Mouse (Mus musculus) lung, postnatal 0 days (tissue): ENCODE data around the gene Hexim2. TPM values are rescaled to one million over a fixed set of nuclear protein-coding genes. Genes with fewer than 3 reads are reported as not detected.

ENCODE experiments used
- ATAC-seq: fragments of 200-750 bp; cut with Nextera tagmentation; 2 replicates; pipeline ENCODE4 v1.8.0; 2017; ENCODE audit warnings: moderate library complexity
- DNase-seq: peaks from one replicate; pipeline ENCODE4 v3.0.0-alpha.2; 2016; ENCODE audit warnings: low spot score
- H3K27ac ChIP-seq: fragments of 300-500 bp; sonication (generic); 2 replicates; pipeline ENCODE4 v1.5.1; 2014; ENCODE audit warnings: antibody characterized with exemption, mild to moderate bottlenecking, low read length, mixed read lengths
- H3K27me3 ChIP-seq: fragments of 300-500 bp; sonication (generic); replicated peaks from 2 replicates; pipeline ENCODE4 v1.6.1; 2014; ENCODE audit warnings: low read length, mixed read lengths; ENCODE audit not compliant: insufficient read depth
- H3K36me3 ChIP-seq: fragments of 300-500 bp; sonication (generic); 2 replicates; pipeline ENCODE4 v1.6.1; 2014; ENCODE audit warnings: low read length, mixed read lengths; ENCODE audit not compliant: insufficient read depth
- H3K4me1 ChIP-seq: fragments of 300-500 bp; sonication (generic); 2 replicates; pipeline ENCODE4 v1.6.1; 2014; ENCODE audit warnings: antibody characterized with exemption, low read depth, low read length, mixed read lengths; ENCODE audit not compliant: insufficient read depth
- H3K4me2 ChIP-seq: fragments of 300-500 bp; sonication (generic); replicated peaks from 2 replicates; pipeline ENCODE4 v1.6.1; 2014; ENCODE audit warnings: low read depth, mild to moderate bottlenecking, low read length, moderate library complexity, mixed read lengths
- H3K4me3 ChIP-seq: fragments of 300-500 bp; sonication (generic); 2 replicates; pipeline ENCODE4 v1.5.1; 2014; ENCODE audit warnings: low read depth, low read length
- H3K9ac ChIP-seq: fragments of 300-500 bp; sonication (generic); replicated peaks from 2 replicates; pipeline ENCODE4 v1.6.1; 2014; ENCODE audit warnings: low read depth, mild to moderate bottlenecking
- H3K9me3 ChIP-seq: fragments of 300-500 bp; sonication (generic); 2 replicates; pipeline ENCODE4 v1.6.1; 2016; ENCODE audit warnings: low read length, mixed read lengths
- CTCF ChIP-seq: IDR thresholded peaks from 2 replicates; pipeline ENCODE4 v1.5.1; 2016; ENCODE audit warnings: antibody characterized with exemption, mild to moderate bottlenecking
- EP300 ChIP-seq: IDR thresholded peaks from 2 replicates; pipeline ENCODE4 v1.6.1; 2016; ENCODE audit warnings: antibody characterized with exemption, mild to moderate bottlenecking, control low read depth
- WGBS: fragments of 180-500 bp; shearing (Covaris S2); extraction: QIAGEN DNeasy Blood & Tissue Kit; methylation state at CpG from one replicate; pipeline ENCODE4 v1.1.7; 2014; 5-methylcytosine and 5-hydroxymethylcytosine counted together
- polyA plus RNA-seq: library from polyadenylated mRNA; unstranded; fragments of >200 nt; fragmentation: Nextera tagmentation; extraction: Ambion mirVana; gene quantifications from 2 replicates; pipeline ENCODE4 v1.2.1, GENCODE M21; 2015

Hexim2 gene
- polyA plus RNA-seq, 1 experiment from 2014 or later = 6.2 TPM

- Histone ChIP-seq H3K4me2 (peak overlapping the region; percentile 14; the same call in 1 of the 2 replicates), H3K27me3 (peaks cover 19% of the 10 kb centered on the region), H3K4me3 (no peak overlapping the region; the same call in 1 of the 2 replicates), H3K9ac (no peak overlapping the region), H3K9me3 (no peaks in the 10 kb centered on the region), H3K4me1 (0 out of 2 replicates have a peak, but pooled peaks cover 2% of the 10 kb centered on the region), H3K36me3 (no peaks in the 10 kb centered on the region), H3K27ac (no peak overlapping the region)
- ATAC-seq (no peak), DNase-seq (no peak)
- 73% methylated on average over 7 of the region's 7 CpGs for WGBS
- TF ChIP-seq EP300 (no peak), CTCF (no peak)
These were observed 41.0 kb downstream of the Hexim2 start for GRCm38 (mm10) chr11:103173041-103173770.

- Histone ChIP-seq H3K4me1 (0 out of 2 replicates have a peak, but pooled peaks cover 2% of the 10 kb centered on the region), H3K27ac (no peak overlapping the region), H3K4me3 (no peak overlapping the region; the same call in 1 of the 2 replicates), H3K27me3 (peaks cover 19% of the 10 kb centered on the region), H3K4me2 (peak overlapping the region; percentile 8; the same call in 1 of the 2 replicates), H3K36me3 (no peaks in the 10 kb centered on the region), H3K9me3 (no peaks in the 10 kb centered on the region), H3K9ac (no peak overlapping the region)
- WGBS = 89% methylated on average over 11 of the region's 11 CpGs
- DNase-seq (no peak), ATAC-seq (no peak)
- TF ChIP-seq CTCF = no peak
- no peak for TF ChIP-seq EP300
These were observed 41.6 kb downstream of the Hexim2 start for GRCm38 (mm10) chr11:103173771-103174344.

DNA sequence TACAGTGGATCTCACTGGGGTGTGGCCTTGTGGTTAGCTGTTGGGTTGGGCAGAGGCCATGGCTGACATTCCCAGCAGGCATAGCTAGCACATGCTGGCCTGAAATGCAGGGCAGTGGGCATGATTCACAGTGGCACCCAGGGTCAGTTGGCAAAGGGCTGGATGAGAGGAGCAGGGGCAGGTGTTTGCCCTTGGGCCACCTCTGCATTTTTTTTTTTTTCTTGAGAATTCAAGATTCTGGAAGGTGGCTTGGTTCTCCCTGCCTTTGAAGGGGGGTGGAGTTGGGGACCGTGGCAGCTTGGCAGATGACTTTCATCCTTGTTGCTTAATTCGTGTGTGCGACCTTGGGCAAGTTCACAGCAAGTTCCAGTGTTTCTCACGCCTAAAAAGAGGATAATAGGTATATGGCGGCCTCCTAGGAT is 42.2 kb downstream of the Hexim2 start:
- Histone ChIP-seq H3K9ac (no peak overlapping the region), H3K27ac (no peak overlapping the region)

DNA sequence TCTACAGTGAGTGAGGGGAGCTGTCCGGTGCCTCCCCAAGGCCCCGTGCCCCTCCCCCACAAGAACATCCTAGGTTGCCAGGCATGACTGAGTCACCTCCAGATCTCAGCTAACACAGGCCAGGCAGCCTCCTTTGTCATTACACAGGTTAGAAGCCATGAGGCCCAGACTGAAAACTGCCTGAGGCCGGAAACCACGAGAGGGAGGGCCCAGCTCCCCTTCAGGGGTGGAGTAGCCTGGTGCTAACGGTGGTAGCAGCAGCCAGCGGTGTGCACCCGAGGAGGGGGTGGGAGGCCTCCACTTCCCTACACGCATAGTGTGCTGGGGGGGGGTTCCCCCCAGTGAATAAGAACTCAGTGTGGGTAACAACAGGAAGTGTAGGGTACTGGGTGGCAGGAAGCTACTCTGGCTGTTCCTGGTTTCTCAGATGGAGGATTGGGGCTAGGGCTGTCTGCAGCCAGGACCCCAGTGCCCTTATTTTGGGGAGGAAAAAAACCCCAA is 42.7 kb downstream of the Hexim2 start:
- H3K4me3 ChIP-seq = no peak overlapping the region
- H3K4me2 ChIP-seq = no peak overlapping the region; the same call in 1 of the 2 replicates
- H3K9ac ChIP-seq = no peak overlapping the region
- ATAC-seq (peak; percentile 53), DNase-seq (peak; percentile 55)
- WGBS = 43% methylated on average over 8 of the region's 8 CpGs
- peaks cover 19% of the 10 kb centered on the region for H3K27me3 ChIP-seq
- TF ChIP-seq CTCF (no peak), EP300 (no peak)
- 0 out of 2 replicates have a peak, but pooled peaks cover 2% of the 10 kb centered on the region for H3K4me1 ChIP-seq
- no peak overlapping the region for H3K27ac ChIP-seq
- no peaks in the 10 kb centered on the region for H3K36me3 ChIP-seq
- no peaks in the 10 kb centered on the region for H3K9me3 ChIP-seq

More for the DNA sequence above, 42.2 kb downstream of the Hexim2 start:
- peaks cover 19% of the 10 kb centered on the region for H3K27me3 ChIP-seq
- TF ChIP-seq CTCF = no peak
- H3K9me3 ChIP-seq = no peaks in the 10 kb centered on the region
- 0 out of 2 replicates have a peak, but pooled peaks cover 2% of the 10 kb centered on the region for H3K4me1 ChIP-seq
- peak overlapping the region; percentile 8; the same call in 1 of the 2 replicates for H3K4me2 ChIP-seq
- H3K4me3 ChIP-seq = no peak overlapping the region
- H3K36me3 ChIP-seq = no peaks in the 10 kb centered on the region
- DNase-seq = no peak
- WGBS = 70% methylated on average over 5 of the region's 5 CpGs
- no peak for ATAC-seq

GRCm38 (mm10) chr11:103175688-103176442 is 43.6 kb downstream of the Hexim2 start:
- Histone ChIP-seq H3K36me3 (no peaks in the 10 kb centered on the region), H3K4me1 (0 out of 2 replicates have a peak, but pooled peaks cover 2% of the 10 kb centered on the region), H3K9me3 (no peaks in the 10 kb centered on the region), H3K9ac (no peak overlapping the region), H3K4me2 (no peak overlapping the region), H3K4me3 (no peak overlapping the region), H3K27ac (no peak overlapping the region), H3K27me3 (peaks cover 10% of the 10 kb centered on the region)
- TF ChIP-seq EP300 = no peak
- no peak for TF ChIP-seq CTCF
- WGBS = 66% methylated on average over 14 of the region's 14 CpGs
- no peak for DNase-seq
- no peak for ATAC-seq

GRCm38 (mm10) chr11:103176510-103176909 is 44.3 kb downstream of the Hexim2 start:
- Histone ChIP-seq H3K4me1 (no peaks in the 10 kb centered on the region), H3K4me2 (no peak overlapping the region), H3K27ac (no peak overlapping the region), H3K36me3 (no peaks in the 10 kb centered on the region), H3K27me3 (peaks cover 4% of the 10 kb centered on the region; the same call in 1 of the 2 replicates), H3K4me3 (no peak overlapping the region), H3K9ac (no peak overlapping the region), H3K9me3 (no peaks in the 10 kb centered on the region)
- DNase-seq = no peak
- TF ChIP-seq CTCF (no peak), EP300 (no peak)
- WGBS = 90% methylated on average over 1 of the region's 1 CpGs
- no peak for ATAC-seq
